Mouse (Mus musculus) midbrain, embryonic 10.5 days (tissue): ENCODE results near the gene Btbd16. TPM values are rescaled to one million over a fixed set of nuclear protein-coding genes. Genes with fewer than 3 reads are reported as not detected.

ENCODE experiments used
- DNase-seq: peaks from one replicate; pipeline ENCODE4 v3.0.0-alpha.2; 2017; ENCODE audit warnings: low spot score
- H3K27ac ChIP-seq: fragments of 300-500 bp; sonication (generic); replicated peaks from 2 replicates; pipeline ENCODE4 v1.5.1; 2016; ENCODE audit warnings: mild to moderate bottlenecking
- H3K27me3 ChIP-seq: fragments of 300-500 bp; sonication (generic); 2 replicates; pipeline ENCODE4 v1.6.1; 2016; ENCODE audit warnings: low read depth, mild to moderate bottlenecking; ENCODE audit not compliant: poor library complexity, severe bottlenecking
- H3K36me3 ChIP-seq: fragments of 300-500 bp; sonication (generic); 2 replicates; pipeline ENCODE4 v1.6.1; 2016; ENCODE audit warnings: mild to moderate bottlenecking, moderate library complexity
- H3K4me1 ChIP-seq: fragments of 300-500 bp; sonication (generic); 2 replicates; pipeline ENCODE4 v1.6.1; 2016
- H3K4me3 ChIP-seq: fragments of 300-500 bp; sonication (generic); 2 replicates; pipeline ENCODE4 v1.5.1; 2016; ENCODE audit warnings: mild to moderate bottlenecking, moderate library complexity
- H3K9me3 ChIP-seq: fragments of 300-500 bp; sonication (generic); replicated peaks from 2 replicates; pipeline ENCODE4 v1.6.1; 2016; ENCODE audit warnings: mild to moderate bottlenecking
- WGBS: fragments of 180-500 bp; shearing (Covaris S2); methylation state at CpG from one replicate; pipeline ENCODE4 v1.1.7; 2016; 5-methylcytosine and 5-hydroxymethylcytosine counted together
- polyA plus RNA-seq: library from polyadenylated mRNA; unstranded; fragments of >200 nt; fragmentation: Nextera tagmentation; extraction: Ambion mirVana; gene quantifications from 2 replicates; pipeline ENCODE4 v1.2.1, GENCODE M21; 2016

Btbd16 gene
- polyA plus RNA-seq, 1 experiment from 2014 or later, result not detected

DNA sequence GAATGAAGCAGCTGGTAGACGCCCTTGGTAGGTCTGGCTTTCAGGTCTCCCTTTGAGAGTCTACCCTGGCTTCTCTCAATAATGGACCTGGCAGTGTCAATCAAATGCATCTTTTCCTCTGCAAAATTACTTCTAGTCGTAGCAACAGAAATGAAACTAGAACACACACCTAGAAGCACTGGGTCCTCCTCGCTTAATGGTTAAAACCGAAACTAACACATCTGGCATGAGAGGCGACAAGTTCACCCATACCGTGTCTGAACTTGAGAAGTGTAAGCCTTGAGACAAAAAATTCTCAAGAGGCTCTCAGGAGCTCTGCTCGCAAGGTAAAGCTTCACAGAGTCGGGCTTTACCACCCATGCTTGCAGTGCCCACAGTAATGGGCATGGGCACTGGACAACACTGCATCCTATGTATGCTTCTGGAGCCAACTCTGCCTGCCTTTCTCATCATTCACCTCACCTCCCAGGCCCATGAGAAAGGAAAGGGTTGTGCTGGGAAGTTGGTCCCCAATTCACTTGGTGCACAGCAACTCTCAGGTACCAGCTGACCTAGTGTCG, 54.1 kb downstream of the Btbd16 start:
- DNase-seq, result no peak
- Histone ChIP-seq H3K9me3 (no peaks in the 10 kb centered on the region), H3K27ac (no peak overlapping the region), H3K4me1 (0 out of 2 replicates have a peak, but pooled peaks cover 4% of the 10 kb centered on the region), H3K36me3 (no peaks in the 10 kb centered on the region), H3K27me3 (peaks cover 15% of the 10 kb centered on the region; the same call in 1 of the 2 replicates), H3K4me3 (no peak overlapping the region)
- WGBS, result 92% methylated on average over 9 of the region's 9 CpGs

DNA sequence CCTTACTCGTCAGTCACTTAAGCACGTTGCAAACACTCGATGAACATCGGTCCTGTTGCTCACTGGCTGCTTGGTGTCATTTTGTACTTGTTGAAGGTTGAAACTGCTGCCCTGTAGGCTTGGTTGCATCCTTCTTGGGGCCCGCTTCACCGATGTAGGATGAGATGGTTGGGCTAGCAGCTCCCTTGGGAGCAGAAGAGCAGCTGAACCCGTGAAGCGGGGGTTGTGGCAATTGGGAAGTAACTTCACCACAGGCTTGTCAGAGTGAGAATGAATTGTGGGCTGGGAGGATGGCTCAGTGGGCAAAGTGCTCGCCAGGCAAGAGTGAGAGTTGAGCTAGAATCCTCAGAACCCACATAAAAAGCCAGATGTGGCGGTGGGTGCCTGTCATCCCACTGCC, 54.6 kb downstream of the Btbd16 start:
- Histone ChIP-seq H3K36me3 (no peaks in the 10 kb centered on the region), H3K9me3 (no peaks in the 10 kb centered on the region), H3K4me1 (0 out of 2 replicates have a peak, but pooled peaks cover 4% of the 10 kb centered on the region), H3K4me3 (no peak overlapping the region), H3K27ac (no peak overlapping the region), H3K27me3 (peaks cover 20% of the 10 kb centered on the region)
- DNase-seq, result no peak
- 87% methylated on average over 10 of the region's 10 CpGs for WGBS

DNA sequence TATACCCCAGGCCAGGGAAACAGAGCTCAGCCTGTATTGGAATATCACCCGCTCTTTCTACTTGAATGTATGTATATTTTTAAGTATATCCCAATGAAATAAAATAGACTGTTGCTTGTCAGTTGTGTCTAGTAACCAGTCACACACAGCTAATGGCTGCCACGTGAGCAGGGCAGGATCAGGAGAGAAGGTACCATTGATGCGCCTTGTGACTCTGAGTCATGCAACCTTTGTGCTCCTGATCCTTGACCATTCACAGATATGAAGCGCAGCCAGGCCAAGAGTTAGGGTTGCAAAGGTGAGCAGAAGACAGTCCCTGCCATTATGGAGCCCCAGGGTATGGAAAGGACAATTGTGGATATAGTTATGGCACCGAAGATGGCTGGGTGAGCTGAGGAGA, 57.7 kb downstream of the Btbd16 start:
- WGBS, result 94% methylated on average over 5 of the region's 5 CpGs
- H3K27me3 ChIP-seq, result peaks cover 47% of the 10 kb centered on the region
- H3K36me3 ChIP-seq, result no peaks in the 10 kb centered on the region
- H3K27ac ChIP-seq, result no peak overlapping the region
- H3K4me3 ChIP-seq, result no peak overlapping the region
- DNase-seq, result no peak
- peaks cover 31% of the 10 kb centered on the region for H3K4me1 ChIP-seq
- H3K9me3 ChIP-seq, result no peaks in the 10 kb centered on the region

DNA sequence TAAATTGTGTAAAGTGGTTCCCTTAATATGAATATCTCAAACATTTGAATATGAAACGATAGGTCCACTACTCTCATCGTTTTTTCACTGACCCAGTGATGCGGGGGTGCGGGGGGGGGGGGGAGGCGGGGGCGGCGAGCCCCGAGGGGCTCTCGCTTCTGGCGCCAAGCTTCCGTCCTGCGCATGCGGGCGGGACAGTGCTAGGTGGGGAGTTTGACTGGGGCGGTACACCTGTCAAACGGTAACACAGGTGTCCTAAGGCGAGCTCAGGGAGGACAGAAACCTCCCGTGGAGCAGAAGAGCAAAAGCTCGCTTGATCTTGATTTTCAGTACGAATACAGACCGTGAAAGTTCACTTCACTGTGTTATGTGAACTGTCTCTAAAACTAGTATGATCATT, 60.4 kb downstream of the Btbd16 start:
- peaks cover 55% of the 10 kb centered on the region for H3K4me1 ChIP-seq
- H3K9me3 ChIP-seq, result no peaks in the 10 kb centered on the region
- peaks cover 61% of the 10 kb centered on the region for H3K27me3 ChIP-seq
- peak overlapping the region; percentile 84 for H3K27ac ChIP-seq
- 22% methylated on average over 21 of the region's 21 CpGs for WGBS
- DNase-seq, result peak; percentile 98
- peak overlapping the region; percentile 20; the same call in 1 of the 2 replicates for H3K4me3 ChIP-seq
- no peaks in the 10 kb centered on the region for H3K36me3 ChIP-seq

DNA sequence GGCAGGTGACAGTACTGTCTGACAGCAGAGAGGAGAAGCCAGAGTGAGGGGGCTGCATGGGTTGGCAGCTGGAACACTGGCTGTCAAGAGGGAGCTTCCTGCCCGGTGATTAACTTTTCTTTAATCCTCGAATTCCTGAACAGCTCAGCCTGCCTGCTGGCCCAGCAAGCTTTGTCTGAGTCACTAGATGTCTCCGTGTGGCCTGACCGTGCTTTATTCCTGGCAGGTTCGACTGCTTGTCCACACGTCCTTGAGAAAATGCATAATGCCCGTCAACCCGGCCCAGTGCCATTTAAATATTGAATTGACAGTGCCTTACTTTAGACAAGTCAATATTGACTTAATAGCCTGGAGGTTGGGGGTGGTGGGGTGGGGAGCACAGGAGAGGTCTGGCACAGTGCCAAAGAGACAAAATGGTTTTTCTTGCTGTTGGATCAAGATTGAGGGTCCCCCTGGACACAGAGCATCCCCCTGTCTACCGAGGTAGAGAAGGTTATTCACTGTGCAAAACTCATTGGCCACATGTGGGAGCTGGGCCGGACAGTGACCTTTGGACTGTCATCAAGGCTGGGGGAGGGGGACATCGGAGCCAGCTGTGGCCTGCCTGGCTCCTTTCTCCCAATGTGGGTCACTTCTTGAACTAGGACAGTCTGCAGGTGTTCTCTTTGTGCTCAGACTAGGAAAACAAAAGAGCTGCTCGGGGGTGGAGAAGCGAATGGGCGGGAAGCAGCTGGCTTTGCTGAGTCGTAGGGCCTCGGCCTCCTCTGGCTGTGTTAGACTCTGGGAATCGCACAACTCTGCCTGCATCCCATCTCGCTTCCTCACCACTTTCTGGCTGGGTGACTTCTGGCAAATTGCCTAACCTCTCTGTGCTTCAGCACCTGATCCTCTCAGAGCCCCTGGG, 61.3 kb downstream of the Btbd16 start:
- Histone ChIP-seq H3K27ac (peak overlapping the region; percentile 84), H3K9me3 (no peaks in the 10 kb centered on the region), H3K36me3 (no peaks in the 10 kb centered on the region), H3K27me3 (peaks cover 66% of the 10 kb centered on the region), H3K4me1 (peaks cover 61% of the 10 kb centered on the region), H3K4me3 (peak overlapping the region; percentile 20; the same call in 1 of the 2 replicates)
- WGBS, result 3% methylated on average over 18 of the region's 18 CpGs
- peak; percentile 74 for DNase-seq

DNA sequence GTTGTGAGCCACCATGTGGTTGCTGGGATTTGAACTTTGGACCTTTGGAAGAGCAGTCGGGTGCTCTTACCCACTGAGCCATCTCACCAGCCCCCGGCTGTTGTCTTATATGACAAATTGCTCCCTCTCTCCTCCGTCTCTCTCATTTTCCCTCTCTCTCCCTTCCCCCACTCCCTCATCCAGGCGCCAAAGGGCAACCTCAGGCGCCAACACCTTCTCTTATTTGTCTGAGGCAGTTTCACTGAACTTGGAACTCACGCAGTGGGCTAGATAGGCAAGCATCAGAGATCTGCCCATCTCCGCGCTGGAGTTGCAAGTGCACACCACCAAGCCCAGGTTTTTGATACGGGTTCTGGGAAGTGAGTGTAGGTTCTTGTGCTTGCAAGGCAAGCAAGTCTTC, 62.2 kb downstream of the Btbd16 start:
- Histone ChIP-seq H3K4me3 (no peak overlapping the region), H3K4me1 (peaks cover 61% of the 10 kb centered on the region), H3K27ac (peak overlapping the region; percentile 86), H3K9me3 (no peaks in the 10 kb centered on the region), H3K36me3 (no peaks in the 10 kb centered on the region), H3K27me3 (peaks cover 66% of the 10 kb centered on the region)
- WGBS, result 73% methylated on average over 9 of the region's 9 CpGs
- DNase-seq, result no peak

DNA sequence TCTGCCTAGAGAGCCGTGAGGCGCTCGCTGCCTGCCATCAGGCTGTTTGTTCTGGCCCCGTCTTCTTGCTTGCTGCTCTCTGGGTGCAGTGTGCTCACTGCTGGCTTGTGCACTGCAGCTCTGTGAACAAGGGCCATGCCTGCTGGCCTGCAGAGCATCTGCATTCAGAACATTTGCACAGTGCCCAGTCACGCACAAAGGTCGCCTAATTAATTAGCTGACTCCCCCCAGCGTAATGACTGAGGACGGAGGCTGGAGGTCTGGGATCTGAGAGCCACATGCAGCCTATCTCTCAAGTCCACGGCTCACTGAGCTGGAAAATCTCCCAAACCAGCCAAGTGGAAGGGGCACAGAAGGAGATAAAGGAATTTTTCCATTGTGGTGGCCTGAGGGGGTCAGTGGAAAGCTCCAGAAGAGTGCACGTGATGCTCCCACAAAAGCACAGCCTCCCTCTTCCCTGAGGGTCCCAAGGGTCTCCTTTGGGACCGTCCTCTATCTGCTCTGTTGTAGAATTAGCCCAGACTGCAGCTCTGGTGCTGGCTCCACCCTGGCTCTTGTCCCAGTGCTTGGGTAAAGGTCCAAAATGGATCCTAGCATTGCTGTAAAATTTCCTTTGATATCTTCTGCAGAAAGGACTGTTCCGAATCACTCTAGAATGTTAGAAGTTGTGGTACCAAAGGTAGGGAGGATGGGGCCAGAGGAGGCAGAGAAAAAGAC, 64.2 kb downstream of the Btbd16 start:
- WGBS, result 17% methylated on average over 12 of the region's 12 CpGs
- Histone ChIP-seq H3K27ac (peak overlapping the region; percentile 86), H3K4me3 (0 out of 2 replicates have a peak overlapping the region, but pooled peaks have one; percentile 18), H3K4me1 (peaks cover 61% of the 10 kb centered on the region), H3K27me3 (peaks cover 50% of the 10 kb centered on the region), H3K36me3 (no peaks in the 10 kb centered on the region), H3K9me3 (no peaks in the 10 kb centered on the region)
- peak; percentile 77 for DNase-seq

DNA sequence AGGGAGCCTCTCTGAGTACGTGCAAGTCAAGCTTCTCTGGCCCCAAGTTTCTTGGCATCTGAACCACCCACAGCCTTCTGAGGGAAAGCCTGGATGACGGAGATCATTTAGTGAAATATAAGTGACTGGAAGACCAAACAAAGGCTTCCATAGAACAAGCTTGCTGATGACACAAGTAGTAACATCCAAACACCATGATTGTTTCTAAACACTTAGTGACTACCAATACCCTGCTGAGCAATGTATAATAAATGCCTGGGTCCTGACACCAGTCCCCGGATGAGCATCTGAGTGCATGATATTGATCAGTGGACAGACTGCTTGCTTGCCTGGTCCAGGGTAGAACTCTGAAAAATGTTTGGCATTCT, 64.8 kb downstream of the Btbd16 start:
- peak overlapping the region; percentile 86 for H3K27ac ChIP-seq
- H3K4me1 ChIP-seq, result peaks cover 61% of the 10 kb centered on the region

DNA sequence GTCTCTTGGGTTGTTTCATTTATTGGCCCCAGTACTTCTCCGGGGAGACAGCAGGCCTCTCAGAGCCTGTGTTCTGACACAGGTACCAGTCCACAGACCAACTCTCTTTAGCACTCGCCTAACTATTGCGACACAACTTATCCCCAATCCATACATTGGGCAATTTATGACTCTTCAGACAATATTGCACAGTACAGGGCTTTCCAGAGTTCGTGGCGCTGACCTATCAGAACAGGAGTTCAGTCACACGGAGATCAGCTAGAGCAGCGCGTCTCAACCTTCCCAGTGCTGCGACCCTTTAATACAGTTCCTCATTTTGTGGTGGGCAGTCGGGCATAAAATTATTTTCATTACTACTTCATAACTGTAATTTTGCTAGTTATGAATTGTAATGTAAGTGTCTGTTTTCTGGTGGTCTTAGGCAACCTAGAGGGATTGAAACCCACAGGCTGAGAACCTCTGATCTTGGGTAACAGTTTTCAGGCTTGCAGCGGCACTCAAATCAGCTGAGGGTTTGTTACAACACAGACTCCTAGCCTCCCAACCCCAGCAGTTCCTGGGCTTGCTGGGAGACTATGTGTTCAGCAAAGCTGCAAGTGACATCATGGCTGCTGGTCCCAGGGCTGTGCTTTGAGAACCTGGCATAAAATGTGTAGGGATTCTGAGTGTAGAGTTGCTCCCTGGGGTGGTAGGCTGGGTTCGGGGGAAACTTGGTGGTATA, 65.7 kb downstream of the Btbd16 start:
- WGBS, result 87% methylated on average over 12 of the region's 12 CpGs
- peaks cover 53% of the 10 kb centered on the region for H3K4me1 ChIP-seq
- DNase-seq, result no peak
- H3K4me3 ChIP-seq, result no peak overlapping the region
- no peaks in the 10 kb centered on the region for H3K36me3 ChIP-seq
- no peaks in the 10 kb centered on the region for H3K9me3 ChIP-seq
- H3K27ac ChIP-seq, result peak overlapping the region; percentile 62
- H3K27me3 ChIP-seq, result peaks cover 36% of the 10 kb centered on the region

More for the DNA sequence above, 64.8 kb downstream of the Btbd16 start:
- peaks cover 45% of the 10 kb centered on the region for H3K27me3 ChIP-seq
- WGBS, result 52% methylated on average over 3 of the region's 3 CpGs
- no peaks in the 10 kb centered on the region for H3K9me3 ChIP-seq
- DNase-seq, result no peak
- H3K36me3 ChIP-seq, result no peaks in the 10 kb centered on the region
- H3K4me3 ChIP-seq, result no peak overlapping the region

DNA sequence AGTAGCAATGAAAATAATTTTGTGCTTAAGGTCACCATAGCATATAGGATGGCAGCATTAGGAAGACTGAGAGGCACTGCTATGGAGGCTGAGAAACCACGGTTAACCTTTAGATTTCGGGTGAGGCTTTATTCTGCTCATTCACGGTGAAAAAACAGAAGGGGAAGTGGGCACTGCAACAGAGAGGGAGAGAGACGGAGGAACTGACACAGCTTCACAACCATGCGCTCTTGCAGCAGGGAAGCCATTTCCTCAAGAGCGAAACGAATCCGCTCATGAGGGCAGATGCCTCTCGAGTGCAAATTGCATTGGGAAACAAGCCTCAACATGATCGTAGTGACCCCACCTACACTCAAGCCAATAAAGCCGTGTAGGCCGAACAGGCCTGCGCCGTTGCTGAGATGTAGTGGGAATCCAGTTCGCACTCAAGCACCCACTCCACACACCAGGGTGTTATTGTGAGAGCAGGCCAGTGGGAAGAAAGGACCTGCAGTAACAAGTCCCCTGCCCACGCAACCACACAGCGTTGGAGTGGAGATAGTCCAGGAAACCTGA, 73.4 kb downstream of the Btbd16 start:
- Histone ChIP-seq H3K36me3 (no peaks in the 10 kb centered on the region), H3K4me3 (no peak overlapping the region), H3K27ac (no peak overlapping the region), H3K27me3 (no peaks in the 10 kb centered on the region), H3K9me3 (no peaks in the 10 kb centered on the region), H3K4me1 (peaks cover 8% of the 10 kb centered on the region; the same call in 1 of the 2 replicates)
- no peak for DNase-seq
- 92% methylated on average over 17 of the region's 17 CpGs for WGBS

DNA sequence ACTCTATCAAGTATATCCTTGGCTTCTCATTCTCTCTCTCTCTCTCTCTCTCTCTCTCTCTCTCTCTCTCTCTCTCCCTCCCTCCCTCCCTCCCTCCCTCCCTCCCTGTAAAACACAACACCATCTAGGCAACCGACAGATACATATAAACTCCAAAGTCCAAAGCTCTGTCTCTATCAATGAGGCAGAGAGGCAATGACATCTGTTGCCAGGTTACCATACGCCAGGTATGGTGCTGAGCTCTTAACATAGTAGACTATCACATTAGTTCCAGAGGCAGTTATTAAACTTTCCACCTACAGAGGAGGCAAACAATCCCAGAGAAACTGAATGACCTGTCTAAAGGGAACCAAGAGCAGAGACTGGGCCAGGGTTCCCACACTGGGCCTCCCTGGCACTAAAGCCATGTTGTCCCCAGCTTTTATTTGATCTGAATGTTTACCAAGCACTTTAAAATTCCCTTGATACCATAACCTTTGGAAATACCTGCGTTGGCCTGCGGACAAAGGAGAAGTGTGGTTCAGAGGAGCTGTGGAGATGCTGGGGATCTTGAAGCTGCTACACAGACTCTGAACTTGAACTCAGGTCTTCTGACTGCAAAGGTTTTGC, 80.9 kb downstream of the Btbd16 start:
- no peak for DNase-seq
- 76% methylated on average over 4 of the region's 4 CpGs for WGBS
- H3K27me3 ChIP-seq, result peaks cover 12% of the 10 kb centered on the region; the same call in 1 of the 2 replicates
- peak overlapping the region; percentile 2 for H3K27ac ChIP-seq
- peaks cover 45% of the 10 kb centered on the region for H3K4me1 ChIP-seq
- H3K36me3 ChIP-seq, result no peaks in the 10 kb centered on the region
- no peaks in the 10 kb centered on the region for H3K9me3 ChIP-seq
- no peak overlapping the region for H3K4me3 ChIP-seq
